Mouse (Mus musculus) c-Kit-positive CD71-positive TER-119-negative erythroid progenitor cells, embryonic 14.5 days (primary cell): ENCODE results near the gene Slc25a53.
A peak's percentile ranks its signal among the peaks of the same experiment; 100 is the strongest.
"Not testable (repeated sequence)": the region's sequence is repeated elsewhere in the genome, so short reads cannot be mapped to it uniquely, and the experiment has no call there.

Experiments
- DNase-seq: peaks from one replicate; pipeline ENCODE4 v3.0.0-alpha.2; 2013; ENCODE audit warnings: low read depth

The Slc25a53 gene

DNA sequence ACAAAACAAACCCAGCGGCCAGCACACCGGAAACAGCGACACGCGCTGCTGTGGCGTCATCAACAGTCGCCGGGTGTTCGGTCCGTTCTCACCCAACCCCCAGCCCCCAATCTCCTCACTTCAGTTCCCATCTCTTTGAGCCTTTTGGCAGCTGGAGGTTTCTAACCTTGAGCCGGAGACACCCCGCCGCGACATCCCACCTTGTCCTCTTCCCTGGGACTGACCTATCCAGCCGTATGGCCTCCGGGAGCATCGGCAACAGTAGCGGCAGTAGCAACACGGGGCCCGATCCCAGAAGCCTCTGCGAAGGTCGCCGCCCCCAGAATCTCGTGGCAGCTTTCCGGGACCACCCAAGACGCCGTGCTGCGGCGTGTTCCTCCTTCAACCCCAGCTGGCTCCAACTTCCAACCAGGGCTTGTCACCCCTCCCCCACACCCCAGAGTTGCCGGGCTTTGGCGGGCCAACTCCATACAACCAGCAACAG is at the start of gene Slc25a53:
Slc25a53 (minus strand) TSS at position 303 of the 484 bp plus-strand sequence.
- DNase-seq = peak; percentile 56

DNA sequence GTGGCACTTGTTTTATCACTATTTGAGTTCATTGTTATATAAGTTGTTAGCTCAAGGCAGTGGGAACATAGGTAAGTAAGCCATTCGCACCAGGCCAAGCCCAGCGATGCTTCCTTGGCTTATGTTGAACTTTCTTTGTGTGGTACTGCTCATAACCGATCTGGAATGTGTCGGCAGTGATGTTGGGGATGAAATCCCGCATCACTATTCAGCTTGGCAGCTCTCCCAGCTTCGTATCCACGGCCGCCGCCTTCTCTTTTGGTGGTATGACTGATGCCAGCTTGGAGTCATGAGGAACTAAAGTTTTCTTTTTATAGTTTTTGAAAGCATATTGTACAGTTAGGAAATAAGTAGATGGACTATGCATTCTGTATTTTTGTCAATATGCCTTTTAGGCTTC is 25.1 kb upstream of the Slc25a53 start:
- DNase-seq = no peak

DNA sequence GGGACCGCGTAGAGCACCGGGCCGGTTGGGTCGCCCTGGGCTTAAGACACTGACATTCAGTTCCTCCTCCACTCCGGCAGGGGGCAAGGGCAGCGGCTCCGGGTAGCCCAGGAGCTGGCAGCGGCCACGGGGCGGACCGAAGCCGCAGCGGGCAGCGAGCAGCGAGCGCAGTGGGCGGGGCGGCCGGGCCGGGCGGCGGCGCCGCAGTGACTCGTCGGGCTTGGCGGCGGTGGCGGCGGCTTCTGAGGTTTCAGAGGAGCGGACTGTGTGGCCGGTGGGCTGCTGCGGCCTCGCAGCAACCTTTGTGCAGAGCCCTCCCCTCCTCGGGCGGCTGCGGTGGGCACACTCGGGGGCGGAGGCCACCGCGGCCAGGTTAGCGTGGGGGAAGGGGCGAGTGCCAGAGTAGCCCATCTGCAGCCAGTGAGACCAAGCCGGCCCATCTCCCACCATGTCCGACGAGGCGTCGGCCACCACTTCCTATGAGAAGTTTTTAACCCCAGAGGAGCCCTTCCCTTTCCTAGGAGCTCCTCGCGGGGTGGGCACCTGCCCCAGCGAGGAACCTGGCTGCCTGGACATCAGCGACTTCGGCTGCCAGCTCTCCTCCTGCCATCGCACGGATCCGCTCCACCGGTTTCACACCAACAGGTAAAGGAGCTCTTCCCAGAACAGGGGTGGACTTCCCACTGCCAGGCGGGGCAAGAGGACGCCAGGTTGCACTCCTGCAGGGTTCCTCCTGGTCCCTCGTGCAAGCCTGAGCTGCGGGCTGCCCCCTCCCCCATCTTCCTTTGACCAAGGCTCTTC is 11.5 kb upstream of the Slc25a53 start, which contains the start of gene Fam199x:
Fam199x (plus strand) TSS at position 170 of the 801 bp plus-strand sequence.
- peak; percentile 48 for DNase-seq

DNA sequence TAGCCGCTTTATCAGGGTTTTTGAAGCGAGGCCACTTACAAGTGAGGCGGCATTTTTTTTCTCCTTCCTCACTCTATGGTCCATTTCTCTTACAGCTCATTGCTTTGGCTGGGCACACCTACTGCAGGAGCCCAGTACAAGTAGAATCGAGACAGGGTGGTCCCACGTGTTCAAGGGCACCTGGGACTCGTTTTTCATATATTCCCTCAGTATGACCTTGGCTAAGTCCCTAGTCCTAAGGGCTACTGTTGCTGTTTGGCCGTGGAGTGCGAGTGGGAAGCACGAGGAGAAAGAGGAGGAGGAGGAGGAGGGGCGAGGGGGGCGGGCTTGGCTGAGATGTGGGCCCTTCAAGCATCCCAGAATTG is 10.9 kb upstream of the Slc25a53 start:
- no peak for DNase-seq

DNA sequence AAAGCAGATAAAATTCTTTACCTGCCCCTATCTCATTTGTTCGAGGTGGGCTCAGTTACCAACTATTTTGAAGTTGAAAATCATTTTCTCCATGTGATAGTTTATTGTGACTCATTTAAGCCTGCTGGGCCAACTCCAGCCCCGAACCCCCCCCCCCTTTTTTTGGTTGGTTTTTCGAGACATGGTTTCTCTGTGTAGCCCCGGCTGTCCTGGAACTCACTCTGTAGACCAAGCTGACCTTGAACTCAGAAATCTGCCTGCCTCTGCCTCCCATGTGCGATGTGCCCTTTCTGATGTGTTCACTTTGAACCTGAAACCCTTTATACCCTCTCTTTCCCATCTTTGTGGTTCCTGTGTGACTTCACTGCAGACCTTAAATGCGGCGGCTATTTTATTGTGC is 400 bp upstream of the Slc25a53 start:
- DNase-seq = no peak

DNA sequence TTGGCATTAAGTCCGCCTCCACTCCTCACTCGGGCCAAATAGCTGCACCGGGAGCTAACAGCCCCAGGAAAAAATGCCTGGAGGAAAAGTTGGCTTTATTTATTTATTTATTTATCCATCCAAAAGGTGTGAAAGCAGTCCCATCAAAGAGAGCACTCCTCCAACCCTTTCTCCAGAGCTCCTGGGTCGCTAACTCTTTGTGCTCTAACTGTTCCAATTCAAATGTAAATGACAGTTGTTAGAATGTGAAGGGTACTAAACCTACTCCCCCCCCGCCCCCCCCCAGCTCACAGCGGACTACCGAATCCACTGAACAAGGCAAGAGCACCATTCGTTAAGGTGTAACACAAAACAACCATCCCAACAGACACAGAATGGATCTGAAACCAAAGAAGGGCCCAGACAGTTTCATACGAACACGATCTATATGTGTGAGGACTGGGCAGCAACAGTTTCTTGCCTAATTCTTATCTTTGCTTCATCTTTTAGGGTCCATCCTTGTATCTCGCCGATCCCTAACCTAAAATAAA is 567 bp downstream of the Slc25a53 start:
- DNase-seq = no peak

DNA sequence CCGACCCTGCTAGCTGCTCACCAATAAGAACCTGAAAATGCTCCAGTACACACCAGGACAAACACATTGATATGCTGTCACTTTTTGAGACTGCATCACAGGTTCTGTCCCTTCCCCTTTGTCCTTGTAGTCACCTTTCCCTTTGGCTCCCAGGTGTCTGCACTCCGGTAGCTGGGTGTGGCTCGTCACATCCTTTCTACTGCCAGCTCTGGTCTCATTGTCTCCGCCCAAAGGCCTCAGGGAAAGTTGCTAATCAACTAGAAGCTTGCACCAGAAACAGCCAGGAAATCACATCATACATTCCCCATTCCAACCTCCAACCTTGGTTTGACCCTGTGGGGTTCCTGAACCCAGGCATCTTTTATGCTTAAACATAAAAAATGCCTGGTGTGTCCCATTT is 3.8 kb downstream of the Slc25a53 start:
- no peak for DNase-seq

DNA sequence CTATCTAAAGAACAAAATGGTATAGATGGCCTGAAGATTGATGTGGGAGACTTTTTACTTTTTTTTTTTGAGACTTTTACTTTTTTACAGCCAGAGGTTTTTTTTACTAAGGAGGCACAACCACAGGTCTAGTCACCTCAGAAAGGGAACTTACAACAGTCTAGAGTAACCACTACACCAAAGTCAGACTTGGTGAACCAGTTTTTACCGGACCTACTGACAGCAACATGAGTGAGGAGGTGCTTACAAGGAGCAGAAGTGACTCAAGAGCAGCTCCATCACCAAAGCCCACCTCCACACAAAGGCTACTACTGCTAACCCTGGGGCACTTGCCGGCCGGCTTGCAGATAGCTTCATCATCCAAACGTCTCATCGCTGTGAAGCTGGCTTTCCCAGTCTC is 6.4 kb downstream of the Slc25a53 start:
- no peak for DNase-seq

DNA sequence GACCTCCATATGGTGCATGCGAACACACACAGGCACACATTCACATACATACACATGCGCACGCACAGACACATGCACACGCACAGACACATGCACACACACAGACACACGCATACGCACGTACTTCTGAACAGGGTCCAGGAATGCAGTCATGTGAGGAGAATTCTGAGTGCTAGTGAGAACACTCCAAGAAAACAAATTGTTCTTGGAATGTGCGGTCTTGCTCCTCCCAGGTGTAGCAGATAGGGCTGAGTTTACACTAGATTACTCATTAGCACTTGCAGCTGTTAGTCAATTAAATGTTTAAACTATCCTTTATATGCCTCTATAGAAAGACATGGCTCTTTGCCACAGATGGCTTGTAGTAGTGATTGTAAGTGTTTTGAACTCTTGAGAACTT is 7.2 kb downstream of the Slc25a53 start:
- DNase-seq = no peak

DNA sequence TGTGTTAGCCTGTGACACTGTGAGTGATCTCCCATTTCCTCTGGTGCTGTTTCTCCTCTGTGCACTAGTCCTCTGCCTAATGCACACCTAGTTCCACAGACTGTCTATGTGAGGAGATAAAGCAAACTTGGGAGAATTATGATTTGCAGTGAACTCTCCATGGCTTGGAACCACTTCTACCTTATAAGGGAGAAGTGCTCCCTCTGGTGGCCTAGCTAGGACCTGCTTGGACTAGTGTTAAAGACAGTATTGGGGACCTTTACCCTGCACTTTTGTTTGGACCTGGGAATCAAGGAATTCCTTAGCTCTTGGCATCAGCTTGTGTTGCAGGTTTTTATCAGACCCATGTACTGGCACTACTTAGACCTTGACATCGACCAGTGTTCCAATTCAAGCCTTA is 18.8 kb downstream of the Slc25a53 start:
- peak; percentile 56 for DNase-seq

DNA sequence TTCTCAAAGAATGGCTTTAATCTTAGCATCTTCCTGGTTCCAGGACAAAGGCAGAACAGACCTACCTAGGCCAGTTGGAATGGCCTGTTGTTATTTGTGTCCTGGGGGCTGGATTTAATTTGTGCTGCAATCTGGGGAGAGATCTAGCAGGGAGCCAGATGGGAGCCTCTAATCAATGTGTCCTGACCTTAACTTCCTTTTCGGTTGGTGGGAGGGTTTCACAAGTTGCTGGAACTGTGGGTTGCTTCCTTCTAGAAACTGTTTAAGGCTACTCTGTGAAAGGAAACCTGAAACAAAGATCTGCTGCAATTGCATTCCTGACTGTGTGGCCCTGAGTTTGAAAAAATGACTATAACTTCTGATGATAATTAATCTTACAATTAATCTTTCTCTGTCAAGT is 20.4 kb downstream of the Slc25a53 start:
- DNase-seq = no peak

DNA sequence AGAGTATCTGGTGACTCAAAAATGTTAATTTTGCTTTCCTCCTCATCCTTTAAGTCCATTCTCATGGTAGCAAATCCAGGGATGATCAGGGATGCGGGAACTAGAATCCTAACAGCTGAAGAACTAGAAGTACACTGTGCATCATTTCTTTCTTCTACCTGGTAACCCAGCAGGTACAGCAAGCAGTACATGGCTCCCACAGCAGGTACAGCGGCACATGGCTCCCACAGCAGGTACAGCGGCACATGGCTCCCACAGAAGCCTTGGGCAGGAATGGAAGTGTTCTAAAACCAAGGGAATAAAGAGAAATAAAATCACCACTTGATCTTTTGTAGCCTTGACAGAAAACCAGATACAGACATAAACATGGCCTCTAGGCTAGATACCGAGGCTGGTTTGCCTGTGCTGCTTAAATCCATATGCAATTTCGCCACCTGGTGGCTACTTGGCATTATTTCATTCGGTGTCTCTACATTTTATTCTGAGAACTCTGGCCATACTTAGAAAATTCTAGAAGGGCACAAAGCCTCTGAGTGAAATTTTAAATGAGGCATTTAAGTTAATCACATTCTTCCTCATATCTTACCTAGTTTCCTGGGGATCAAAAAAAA is 22.9 kb downstream of the Slc25a53 start:
- DNase-seq = peak; percentile 40

DNA sequence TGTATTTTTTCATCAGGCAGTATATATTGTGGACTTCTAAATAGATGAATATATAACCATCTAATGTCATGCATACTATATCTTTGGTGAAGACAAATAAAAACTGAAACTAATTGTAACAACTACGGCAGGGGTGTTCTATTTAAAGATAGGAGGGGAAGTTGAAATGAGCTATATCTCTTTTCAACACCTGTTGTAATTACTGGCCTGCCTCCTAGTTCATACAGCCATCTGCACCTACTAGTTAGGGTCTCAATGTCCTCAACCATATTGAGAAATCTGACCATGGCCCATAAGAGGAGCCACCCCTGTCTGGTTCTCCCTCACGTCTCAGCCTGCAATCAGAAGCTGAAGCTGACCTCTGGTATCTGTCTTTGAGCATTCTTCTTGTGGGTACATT is 41.8 kb downstream of the Slc25a53 start:
- DNase-seq = no peak

DNA sequence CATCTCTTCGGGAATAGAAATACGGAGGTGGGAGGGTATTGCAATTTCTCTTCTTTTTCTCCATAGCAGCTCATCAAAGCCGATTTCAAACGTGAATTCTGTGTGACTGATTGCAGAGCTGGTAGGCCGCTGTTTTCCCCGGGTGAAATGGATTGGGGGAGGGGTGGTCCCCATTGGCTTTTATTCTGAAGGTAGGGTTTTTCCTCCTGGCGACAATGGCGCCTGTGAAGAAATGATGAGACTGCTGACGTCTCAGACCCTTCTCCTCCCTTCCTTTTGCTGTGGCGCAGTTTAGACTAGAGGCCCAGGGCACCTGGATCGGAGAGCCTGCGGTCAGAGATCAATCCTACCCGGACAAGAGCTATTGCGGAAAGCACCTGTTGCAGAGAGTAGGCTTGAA is 44.5 kb downstream of the Slc25a53 start:
- DNase-seq = no peak

DNA sequence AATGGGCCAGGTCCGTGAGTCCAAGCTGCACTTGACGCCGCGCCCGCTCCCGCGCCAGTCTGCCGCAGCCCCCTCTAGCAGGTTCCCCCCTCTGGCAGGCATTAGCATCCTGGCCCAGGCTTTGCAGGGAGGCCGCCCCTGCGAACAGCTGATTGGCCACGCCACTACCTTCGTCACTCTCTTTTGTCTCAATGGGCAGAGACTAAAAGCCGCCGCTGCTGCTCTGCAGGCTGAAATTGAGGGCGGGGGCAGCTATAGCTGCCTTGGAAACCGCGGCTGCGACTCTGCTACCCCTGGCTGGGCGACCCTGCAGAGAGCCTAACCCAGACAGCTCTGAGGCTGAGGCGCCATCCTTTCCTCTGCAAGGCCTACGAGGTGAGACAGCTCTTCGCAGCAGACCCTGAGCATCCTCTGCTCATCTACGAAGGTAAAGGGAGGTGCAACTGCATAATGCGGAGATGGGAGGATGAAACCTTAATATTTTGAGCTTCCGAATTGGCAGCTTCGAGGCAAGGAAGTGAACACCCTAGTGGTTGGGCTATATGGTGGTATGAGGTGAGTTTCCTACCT is 45.0 kb downstream of the Slc25a53 start, which contains the start of gene Zcchc18:
Zcchc18 (plus strand) TSS at position 178 of the 570 bp plus-strand sequence.
- no peak for DNase-seq

DNA sequence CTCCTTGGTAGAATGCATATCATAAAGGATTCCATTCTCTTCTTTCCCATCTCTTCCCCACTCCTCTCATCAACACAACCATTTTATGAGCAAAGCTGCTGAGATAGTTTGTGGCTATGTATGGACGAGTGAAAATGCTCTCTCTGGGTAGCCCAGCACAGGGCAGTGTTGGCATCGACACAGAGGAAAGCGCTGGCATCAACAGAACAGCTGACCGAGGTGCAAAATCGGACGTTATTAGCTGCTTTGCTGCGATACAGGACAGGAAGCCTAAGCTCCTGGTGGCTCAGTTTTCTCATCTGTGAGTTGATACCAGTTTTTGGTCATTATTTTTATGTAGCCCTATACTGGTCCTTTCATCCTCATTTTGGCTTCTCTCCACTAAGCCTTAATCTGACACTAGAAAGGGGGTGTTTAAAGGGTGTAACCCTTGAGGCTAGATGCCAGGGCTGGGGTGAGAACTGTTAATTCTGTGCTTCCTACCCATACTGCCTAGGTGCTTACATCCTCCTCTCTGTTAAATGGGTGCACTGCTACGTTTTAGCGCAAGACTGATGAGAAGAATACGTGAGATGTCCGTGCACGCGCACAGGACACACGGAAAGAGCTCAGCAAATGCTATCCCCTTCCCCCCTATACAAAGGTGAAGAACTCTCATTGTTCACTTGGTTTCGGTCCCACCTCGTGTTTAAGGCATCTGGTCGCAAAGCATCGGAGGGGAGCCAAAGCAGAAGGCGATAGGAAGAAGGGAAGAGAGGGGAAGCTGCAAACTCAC is 45.7 kb downstream of the Slc25a53 start:
- no peak for DNase-seq

DNA sequence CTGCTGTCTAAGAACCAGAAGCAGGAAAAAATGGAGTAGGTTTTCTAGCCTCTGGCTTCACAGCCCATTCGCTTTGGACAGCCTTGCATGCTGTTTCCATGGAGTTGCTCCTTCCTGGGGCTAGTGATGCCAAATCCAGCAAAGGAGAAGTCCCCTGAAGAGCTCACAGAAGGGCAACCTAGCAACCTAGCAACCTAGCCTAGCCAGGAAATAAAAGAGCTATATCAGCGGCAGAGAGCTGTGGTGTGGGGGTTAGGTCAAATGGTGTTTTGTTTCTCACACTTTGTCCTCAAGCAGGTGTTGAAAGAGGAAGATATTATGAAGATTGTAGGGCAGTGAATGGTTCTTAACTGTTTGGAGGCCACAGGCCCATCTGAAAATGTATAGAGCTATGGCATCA is 46.8 kb downstream of the Slc25a53 start:
- DNase-seq = no peak

DNA sequence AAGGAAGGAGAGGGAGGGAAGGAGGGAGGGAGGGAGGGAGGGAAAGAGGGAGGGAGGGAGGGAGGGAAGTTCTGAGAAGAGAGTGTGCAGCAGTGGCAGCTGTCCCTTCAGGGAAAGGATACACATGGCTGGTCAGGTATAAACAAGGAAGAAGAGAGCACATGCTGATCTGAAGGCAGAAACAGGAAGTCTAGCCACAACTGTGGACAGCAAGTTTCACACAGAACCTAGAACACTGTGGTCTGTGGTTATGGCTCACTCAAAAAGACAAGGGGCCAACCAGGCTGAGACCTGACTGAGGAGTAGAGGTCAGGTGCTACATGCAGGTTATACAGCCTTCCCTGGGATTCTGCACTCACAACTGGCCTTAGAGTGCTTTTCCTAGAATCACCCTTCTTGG is 52.1 kb downstream of the Slc25a53 start:
- no peak for DNase-seq

DNA sequence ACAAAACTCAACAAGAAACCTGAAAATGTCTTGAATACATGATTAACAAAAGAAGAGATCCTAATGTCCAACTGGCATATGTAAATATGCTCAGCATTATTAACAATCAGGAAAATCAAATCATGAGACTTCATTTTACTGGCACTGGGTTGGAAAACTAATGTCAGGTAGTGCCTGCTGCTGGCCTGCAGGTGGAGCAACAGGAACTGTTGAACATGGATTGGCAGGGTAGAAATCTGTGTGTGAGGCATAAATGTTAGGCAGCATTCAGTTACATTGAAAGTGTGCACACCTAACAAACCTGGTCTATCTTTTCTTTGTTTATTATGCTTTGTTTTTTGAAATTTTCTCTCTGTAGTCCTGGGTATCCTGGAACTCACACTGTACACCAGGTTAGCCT is 59.5 kb downstream of the Slc25a53 start:
- no peak for DNase-seq

DNA sequence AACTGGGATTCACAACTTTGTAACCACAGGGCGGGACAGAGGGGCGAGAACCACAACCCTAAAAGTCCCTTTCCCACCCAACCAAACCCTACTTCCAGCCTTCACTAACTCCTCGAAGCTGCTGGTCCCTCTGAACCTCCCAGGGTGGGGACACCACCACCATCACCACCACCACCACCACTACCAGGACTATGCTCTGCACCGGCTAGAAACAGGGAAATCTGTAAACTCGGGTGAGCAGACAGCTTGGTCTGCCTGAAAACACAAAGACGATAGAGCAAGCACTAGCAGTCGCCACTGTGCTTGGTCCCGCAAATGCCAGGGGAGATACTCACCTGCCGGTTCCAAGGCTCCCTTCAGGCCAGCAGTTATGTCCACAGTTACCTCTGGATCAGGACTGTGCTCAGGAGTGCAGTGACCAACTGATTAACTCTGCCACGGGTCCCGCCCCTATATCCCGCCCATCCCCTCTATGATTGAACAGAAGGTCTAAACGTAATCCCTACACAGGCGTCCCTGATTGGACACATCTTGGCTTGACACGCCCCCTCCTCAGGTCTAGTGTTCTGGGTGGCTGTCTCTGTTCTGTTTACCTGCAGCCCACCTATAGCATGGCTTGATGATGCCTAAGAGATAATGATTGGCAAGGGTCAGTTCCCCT is 61.5 kb downstream of the Slc25a53 start, which contains the start of the genes Tmsb15l and Tmsb15b1:
Tmsb15l (minus strand) TSS at position 446 of the 661 bp plus-strand sequence.
Tmsb15b1 (minus strand) TSS at position 451 of the 661 bp plus-strand sequence.
- DNase-seq = peak; percentile 17

DNA sequence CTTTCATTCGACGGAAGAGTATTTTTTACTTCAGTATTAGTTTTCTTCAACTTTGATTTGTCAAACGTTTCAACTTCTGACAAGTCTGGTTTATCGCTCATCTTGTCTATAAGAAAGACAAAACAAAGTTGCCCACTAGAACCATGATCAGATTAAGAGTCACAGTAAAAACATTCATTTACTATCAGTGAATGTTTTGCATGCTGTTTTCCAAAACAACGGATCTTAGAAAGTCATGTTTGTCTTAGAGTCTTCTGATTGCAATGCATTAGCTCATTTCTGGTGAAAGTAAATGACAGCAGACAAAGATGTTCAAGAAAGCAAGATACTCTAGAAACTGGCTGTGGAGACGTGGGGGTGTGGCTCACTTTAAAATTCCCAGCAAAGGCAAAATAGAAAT is 62.7 kb downstream of the Slc25a53 start, which contains the start of gene Tmsb15b2:
Tmsb15b2 (minus strand) TSS at position 101 of the 400 bp plus-strand sequence.
- DNase-seq = not testable (repeated sequence)
